ENCODE assay signal across 9 mouse cellular contexts in the genomic region with DNA sequence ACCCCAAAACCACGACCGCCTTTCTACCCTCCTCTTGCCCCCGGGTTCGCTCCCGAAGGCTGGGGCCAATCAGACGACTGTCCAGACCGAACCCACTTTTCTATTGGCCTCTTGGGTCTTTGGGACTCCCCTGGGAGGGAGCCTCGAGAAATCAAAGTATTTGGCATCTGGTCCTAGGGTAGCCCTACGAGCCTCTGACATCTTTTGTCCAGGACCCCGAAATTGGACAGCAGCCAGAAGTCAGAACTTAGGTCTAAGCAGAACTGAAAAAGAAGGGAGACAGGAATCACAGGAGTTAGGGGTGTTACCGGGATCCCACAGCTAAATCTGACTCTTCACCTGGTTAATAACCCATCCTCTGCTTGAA. TPM values are rescaled to one million over a fixed set of nuclear protein-coding genes. Genes with fewer than 3 reads are reported as not detected.
DNase-seq lines count a peak whose midpoint lies in the region; ATAC-seq and TF ChIP-seq lines count a peak whose summit lies in the region.
"Had no signal": no experiment of that assay in that cellular context is flagged by ENCODE, and none has a peak within 500 bp of the region (broad histone marks: within the 10 kb centered on the region; RNA-seq: fewer than 3 reads in every experiment).

No protein-coding gene starts in this region.

- peak overlapping the region; percentile 92; the same call in 1 of the 2 replicates for H3K9ac ChIP-seq in embryonic facial prominence, embryonic 14.5 days (ENCODE audit: low read depth, low read length)
- no peak overlapping the region for H3K9ac ChIP-seq in intestine, embryonic 15.5 days

- no peaks in the 10 kb centered on the region for H3K9me3 ChIP-seq in embryonic facial prominence, embryonic 14.5 days (ENCODE audit: control insufficient read depth, low read length)
- no peaks in the 10 kb centered on the region for H3K9me3 ChIP-seq in intestine, embryonic 15.5 days

- TF ChIP-seq CTCF in layer of hippocampus, adult 2 months (conservative IDR thresholded peaks at IDR 0.05): no peak

- ATAC-seq in embryonic facial prominence, embryonic 14.5 days (ENCODE audit: low read depth): no peak
- no peak for ATAC-seq in intestine, embryonic 15.5 days

- no peak for DNase-seq in layer of hippocampus, adult 2 months (ENCODE audit: low spot score in 2 of 2)
- DNase-seq in layer of hippocampus, adult 8-10 months (ENCODE audit: low spot score in 2 of 2): no peak
- DNase-seq in embryonic facial prominence, embryonic 14.5 days (ENCODE audit: low spot score): no peak
- DNase-seq in left cerebral cortex, postnatal 25 days (ENCODE audit: low spot score in 2 of 2): no peak
- no peak for DNase-seq in embryo, embryonic 10.5 days (ENCODE audit: low spot score)
- DNase-seq in frontal cortex, postnatal 14 days (ENCODE audit: low spot score in 2 of 2): no peak

- 3% methylated on average over 11 of the region's 11 CpGs for WGBS in embryonic facial prominence, embryonic 14.5 days
- 2% methylated on average over 11 of the region's 11 CpGs for WGBS in intestine, embryonic 15.5 days

- peak overlapping the region; percentile 61 for H3K4me2 ChIP-seq in embryonic facial prominence, embryonic 14.5 days (ENCODE audit: low read depth, low read length)
- H3K4me2 ChIP-seq in intestine, embryonic 15.5 days (replicated peaks): peak overlapping the region; percentile 94
- peak overlapping the region; percentile 75 for H3K4me2 ChIP-seq in myocyte (ENCODE audit: low read depth)

- no peak overlapping the region for H3K27ac ChIP-seq in layer of hippocampus, adult 2 months
- H3K27ac ChIP-seq in embryonic facial prominence, embryonic 14.5 days (replicated peaks; ENCODE audit: low read depth, low read length): peak overlapping the region; percentile 97
- 0 out of 2 replicates have a peak overlapping the region, but pooled peaks have one; percentile 25 for H3K27ac ChIP-seq in intestine, embryonic 15.5 days
- H3K27ac ChIP-seq: macrophage had no signal

- peaks cover 11% of the 10 kb centered on the region; the same call in 1 of the 2 replicates for H3K27me3 ChIP-seq in embryonic facial prominence, embryonic 14.5 days (replicated peaks; ENCODE audit: control insufficient read depth, insufficient read depth, low read length)
- H3K27me3 ChIP-seq in intestine, embryonic 15.5 days (replicated peaks): peaks cover 50% of the 10 kb centered on the region
- H3K27me3 ChIP-seq in myocyte (ENCODE audit: control insufficient read depth, insufficient read depth, insufficient read length): peaks cover 54% of the 10 kb centered on the region

- intact Hi-C loops in left cerebral cortex, postnatal 25 days (cut with DNase I): loop anchor here (5.0 kb wide), 1 partner anchor 147 kb away; a partner anchor contains a TSS

- H3K36me3 ChIP-seq in embryonic facial prominence, embryonic 14.5 days (ENCODE audit: control insufficient read depth, insufficient read depth, low read length): no peaks in the 10 kb centered on the region
- no peaks in the 10 kb centered on the region for H3K36me3 ChIP-seq in intestine, embryonic 15.5 days
- H3K36me3 ChIP-seq in myocyte (ENCODE audit: control insufficient read depth, insufficient read depth): no peaks in the 10 kb centered on the region

- H3K4me3 ChIP-seq in layer of hippocampus, adult 2 months: peak overlapping the region; percentile 77
- H3K4me3 ChIP-seq in embryonic facial prominence, embryonic 14.5 days (ENCODE audit: low read depth, low read length): peak overlapping the region; percentile 81
- H3K4me3 ChIP-seq in intestine, embryonic 15.5 days (replicated peaks): peak overlapping the region; percentile 75
- no peak overlapping the region for H3K4me3 ChIP-seq in myocyte

- H3K4me1 ChIP-seq in embryonic facial prominence, embryonic 14.5 days (ENCODE audit: control insufficient read depth, insufficient read depth, low read length): peaks cover 22% of the 10 kb centered on the region
- H3K4me1 ChIP-seq in intestine, embryonic 15.5 days (replicated peaks): peaks cover 41% of the 10 kb centered on the region

- TF ChIP-seq POLR2A in myocyte (IDR thresholded peaks at IDR 0.05; ENCODE audit: insufficient read length, low read depth): no peak

- H3ac ChIP-seq in myocyte (ENCODE audit: control insufficient read depth, insufficient read length): no peak overlapping the region

- no peaks in the 10 kb centered on the region for H3K79me2 ChIP-seq in myocyte (ENCODE audit: control insufficient read depth, insufficient read depth)

TF ChIP-seq in myocyte, 11 proteins besides CTCF, POLR2A, EP300 and RAD21:
- TF ChIP-seq SRF (IDR thresholded peaks at IDR 0.05; ENCODE audit: control insufficient read depth, insufficient read length, low read depth): no peak
- no peak for TF ChIP-seq USF1 (IDR thresholded peaks at IDR 0.05; ENCODE audit: low read depth)
- no peak for TF ChIP-seq MYOG (IDR thresholded peaks at IDR 0.05; ENCODE audit: control insufficient read depth in 1 of 3, insufficient read depth in 1 of 3, insufficient read length in 2 of 3, low read depth in 2 of 3)
- TF ChIP-seq REST (IDR thresholded peaks at IDR 0.05; ENCODE audit: insufficient read depth, insufficient read length): no peak
- TF ChIP-seq TCF12 (IDR thresholded peaks at IDR 0.05; ENCODE audit: insufficient read depth, poor library complexity, severe bottlenecking): no peak
- TF ChIP-seq E2F4 (IDR thresholded peaks at IDR 0.05; ENCODE audit: insufficient read depth): no peak
- no peak for TF ChIP-seq POLR2AphosphoS2 (IDR thresholded peaks at IDR 0.05; ENCODE audit: insufficient read length, low read depth)
- TF ChIP-seq CEBPB (IDR thresholded peaks at IDR 0.05; ENCODE audit: insufficient read depth, poor library complexity, severe bottlenecking): no peak
- no peak for TF ChIP-seq TCF3 (IDR thresholded peaks at IDR 0.05; ENCODE audit: insufficient read length, low read depth)
- no peak for TF ChIP-seq MAX (IDR thresholded peaks at IDR 0.05; ENCODE audit: low read depth)
- no peak for TF ChIP-seq MYOD1 (IDR thresholded peaks at IDR 0.05; ENCODE audit: control insufficient read depth in 1 of 3, insufficient read length in 2 of 3, low read depth in 2 of 3)

RNA-seq across cellular contexts. Expression of a gene that starts 0.5 kb away (rescaled TPM):
- total RNA-seq in layer of hippocampus, adult 2 months (2021): 10 to 100 TPM; 61.0 to 74.0 TPM
- total RNA-seq in layer of hippocampus, adult 8-10 months (2022): 10 to 100 TPM; 49.3 to 83.1 (median 67.7) TPM
- polyA plus RNA-seq in embryonic facial prominence, embryonic 14.5 days (2014; fragmentation: Nextera tagmentation; extraction: Ambion mirVana): 30.0 and 30.5 TPM in 2 replicates
- polyA plus RNA-seq in intestine, embryonic 15.5 days (2015; fragmentation: Nextera tagmentation; extraction: Ambion mirVana): 5.2 and 7.9 TPM in 2 replicates
- polyA plus RNA-seq in myocyte (2012; fragmentation: generic; extraction: Trizol): 0.05 TPM
- total RNA-seq in left cerebral cortex, postnatal 25 days (2021): 10 to 100 TPM; 83.4 to 92.5 TPM
- polyA plus RNA-seq: macrophage had no signal

RNA-seq across cellular contexts. Expression of a gene that starts 11.5 kb away (rescaled TPM):
- under 1 TPM in 1 of 2 experiments, not detected in 1; 0.18 TPM for total RNA-seq in layer of hippocampus, adult 2 months (2021)
- total RNA-seq in layer of hippocampus, adult 8-10 months (2022): under 1 TPM in 2 of 4 experiments, not detected in 2; 0.43 to 0.64 TPM
- 0.31 and 0.51 TPM in 2 replicates for polyA plus RNA-seq in embryonic facial prominence, embryonic 14.5 days (2014; fragmentation: Nextera tagmentation; extraction: Ambion mirVana)
- polyA plus RNA-seq in intestine, embryonic 15.5 days (2015; fragmentation: Nextera tagmentation; extraction: Ambion mirVana): 0.06 TPM in 1 of 2 replicates, not detected in the other
- polyA plus RNA-seq in myocyte (2012; fragmentation: generic; extraction: Trizol): not detected
- total RNA-seq in left cerebral cortex, postnatal 25 days (2021): under 1 TPM; 0.27 to 0.69 TPM
- polyA plus RNA-seq: macrophage had no signal

RNA-seq across cellular contexts. Expression of a gene that starts 25.2 kb away (rescaled TPM):
- 1 to 10 TPM; 1.6 TPM for total RNA-seq in layer of hippocampus, adult 2 months (2021)
- 1 to 10 TPM; 1.9 to 2.7 (median 2.4) TPM for total RNA-seq in layer of hippocampus, adult 8-10 months (2022)
- 4.3 and 6.6 TPM in 2 replicates for polyA plus RNA-seq in embryonic facial prominence, embryonic 14.5 days (2014; fragmentation: Nextera tagmentation; extraction: Ambion mirVana)
- polyA plus RNA-seq in intestine, embryonic 15.5 days (2015; fragmentation: Nextera tagmentation; extraction: Ambion mirVana): 2.1 and 3.3 TPM in 2 replicates
- 0.05 TPM for polyA plus RNA-seq in myocyte (2012; fragmentation: generic; extraction: Trizol)
- under 1 TPM; 0.73 to 0.92 TPM for total RNA-seq in left cerebral cortex, postnatal 25 days (2021)
- polyA plus RNA-seq: macrophage had no signal

RNA-seq across cellular contexts. Expression of a gene that starts 47.0 kb away (rescaled TPM):
- 1 to 10 TPM; 2.2 to 4.6 TPM for total RNA-seq in layer of hippocampus, adult 2 months (2021)
- 1 to 10 TPM; 3.1 to 7.6 (median 3.5) TPM for total RNA-seq in layer of hippocampus, adult 8-10 months (2022)
- polyA plus RNA-seq in embryonic facial prominence, embryonic 14.5 days (2014; fragmentation: Nextera tagmentation; extraction: Ambion mirVana): 1.4 and 4.1 TPM in 2 replicates
- 2.0 and 2.2 TPM in 2 replicates for polyA plus RNA-seq in intestine, embryonic 15.5 days (2015; fragmentation: Nextera tagmentation; extraction: Ambion mirVana)
- 0.02 TPM for polyA plus RNA-seq in myocyte (2012; fragmentation: generic; extraction: Trizol)
- total RNA-seq in left cerebral cortex, postnatal 25 days (2021): 1 to 10 TPM; 2.9 to 5.3 TPM
